Mouse (Mus musculus) ES-E14 (cell line): ENCODE data around the gene Ppm1h.

ENCODE experiments used
- CHD2 ChIP-seq: IDR thresholded peaks from 2 replicates; pipeline ENCODE4 v1.6.1; 2014; ENCODE audit warnings: mild to moderate bottlenecking, low read depth, low read length, inconsistent platforms
- MAFK ChIP-seq: IDR thresholded peaks from 2 replicates; pipeline ENCODE4 v1.6.1; 2014; ENCODE audit warnings: mild to moderate bottlenecking, low read depth, low read length, inconsistent platforms; ENCODE audit not compliant: insufficient read depth
- ZNF384 ChIP-seq: IDR thresholded peaks from 2 replicates; pipeline ENCODE4 v1.6.1; 2012; ENCODE audit warnings: low read depth, low read length, inconsistent platforms

- no peak for TF ChIP-seq ZNF384
- no peak for TF ChIP-seq CHD2
- no peak for TF ChIP-seq MAFK
Measured at GRCm38 (mm10) chr10:122765992-122766391, 87.4 kb downstream of the Ppm1h start.
